Mouse (Mus musculus) small intestine, adult 2 months (tissue): Measurements from ENCODE around the gene Plcxd2.

Experiments used
- CTCF ChIP-seq: fragments of 200-500 bp; IDR thresholded peaks from 2 replicates; pipeline ENCODE4 v1.5.1; 2012; ENCODE audit warnings: low read depth, mild to moderate bottlenecking, control low read depth, inconsistent platforms, low read length, moderate library complexity, mixed read lengths; ENCODE audit not compliant: insufficient replicate concordance, insufficient read length; ENCODE audit errors: extremely low read depth
- POLR2A ChIP-seq: fragments of 200-500 bp; IDR thresholded peaks from 2 replicates; pipeline ENCODE4 v1.6.1; 2012; ENCODE audit warnings: low read depth, mild to moderate bottlenecking, control low read depth, inconsistent platforms, low read length, moderate library complexity

DNA sequence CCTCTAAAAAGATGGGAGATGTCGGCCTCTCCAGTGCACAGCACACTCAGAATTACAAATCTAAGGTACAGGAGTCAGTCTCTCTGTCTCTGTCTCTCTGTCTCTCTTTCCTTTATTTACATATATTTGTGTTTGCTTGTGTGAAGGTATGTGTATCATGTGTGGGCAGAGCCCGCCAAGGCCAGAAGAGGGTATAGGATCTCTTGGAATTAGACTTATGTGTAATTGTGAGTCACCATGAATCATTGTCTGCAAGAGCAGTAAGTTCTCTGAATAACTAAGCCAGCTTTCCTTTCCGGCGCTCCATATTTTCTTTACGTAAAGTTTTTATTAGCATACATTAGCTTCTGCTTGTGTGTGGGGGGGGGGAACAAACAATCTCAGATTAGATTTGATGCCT is 64.4 kb downstream of the Plcxd2 start:
- no peak for TF ChIP-seq CTCF
- no peak for TF ChIP-seq POLR2A
